ENCODE assay signal across 8 mouse cellular contexts in the genomic region with DNA sequence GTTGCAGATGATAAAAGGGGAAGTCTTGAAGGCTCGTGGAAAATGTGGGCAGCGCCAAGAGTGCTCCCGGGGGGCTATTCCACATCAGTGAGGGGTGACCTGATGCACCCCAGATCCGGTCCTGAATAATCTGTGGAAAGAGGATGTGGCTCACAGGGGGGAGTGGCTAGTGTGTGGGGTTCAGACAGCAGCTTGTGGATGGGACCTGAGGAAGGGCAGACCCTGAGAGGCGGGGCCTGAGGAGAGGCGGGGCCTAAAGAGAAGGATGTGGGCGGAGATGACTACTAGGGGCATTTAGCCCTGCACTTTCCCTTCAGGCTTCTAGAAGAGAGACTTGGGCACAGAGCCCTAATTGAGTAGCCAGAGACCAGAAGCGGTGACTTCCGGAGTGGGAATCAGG. TPM values are rescaled to one million over a fixed set of nuclear protein-coding genes. Genes with fewer than 3 reads are reported as not detected.
DNase-seq lines count a peak whose midpoint lies in the region; ATAC-seq and TF ChIP-seq lines count a peak whose summit lies in the region.
"Had no signal": no experiment of that assay in that cellular context is flagged by ENCODE, and none has a peak within 500 bp of the region (broad histone marks: within the 10 kb centered on the region; RNA-seq: fewer than 3 reads in every experiment).

No protein-coding gene starts in this region.

- H3K4me2 ChIP-seq in heart, postnatal 0 days (ENCODE audit: low read depth, low read length): 0 out of 2 replicates have a peak overlapping the region, but pooled peaks have one; percentile 14
- peak overlapping the region; percentile 40 for H3K4me2 ChIP-seq in liver, embryonic 12.5 days
- H3K4me2 ChIP-seq in forebrain, embryonic 15.5 days (replicated peaks): no peak overlapping the region

- DNase-seq in CD4-positive, CD25-positive, alpha-beta regulatory T cell, adult 2 months (ENCODE audit: low read depth, low spot score): peak; percentile 84
- peak; percentile 72 for DNase-seq in T-cell, adult 2 months (ENCODE audit: low spot score)
- no peak for DNase-seq in heart, postnatal 0 days (ENCODE audit: low spot score)
- peak; percentile 82 for DNase-seq in thymus, adult 2 months
- DNase-seq in right cerebral cortex, adult 18-20 months: no peak

- TF ChIP-seq POLR2A in thymus, adult 2 months (IDR thresholded peaks at IDR 0.05; ENCODE audit: control insufficient read depth, extremely low read depth, insufficient read depth, low read length, poor library complexity): no peak

- no peak overlapping the region for H3K9ac ChIP-seq in heart, postnatal 0 days (replicated peaks; ENCODE audit: low read depth, low read length)
- H3K9ac ChIP-seq in liver, embryonic 12.5 days: no peak overlapping the region
- H3K9ac ChIP-seq in forebrain, embryonic 15.5 days (replicated peaks): no peak overlapping the region

- H3K4me1 ChIP-seq in heart, postnatal 0 days (ENCODE audit: control insufficient read depth, insufficient read depth): no peaks in the 10 kb centered on the region
- H3K4me1 ChIP-seq in liver, embryonic 12.5 days: peaks cover 3% of the 10 kb centered on the region; the same call in 1 of the 2 replicates
- H3K4me1 ChIP-seq in thymus, adult 2 months (replicated peaks; ENCODE audit: control insufficient read depth, insufficient read depth, low read length): peaks cover 38% of the 10 kb centered on the region
- H3K4me1 ChIP-seq in forebrain, embryonic 15.5 days: no peaks in the 10 kb centered on the region; the same call in 1 of the 2 replicates

- H3K27me3 ChIP-seq in heart, postnatal 0 days (ENCODE audit: control insufficient read depth, insufficient read depth, low read length): peaks cover 4% of the 10 kb centered on the region; the same call in 1 of the 2 replicates
- peaks cover 85% of the 10 kb centered on the region for H3K27me3 ChIP-seq in liver, embryonic 12.5 days (replicated peaks)
- H3K27me3 ChIP-seq in thymus, adult 2 months (ENCODE audit: control insufficient read depth, insufficient read depth, low read length): no peaks in the 10 kb centered on the region
- no peaks in the 10 kb centered on the region for H3K27me3 ChIP-seq in forebrain, embryonic 15.5 days

- H3K36me3 ChIP-seq in heart, postnatal 0 days (replicated peaks; ENCODE audit: control insufficient read depth, insufficient read depth, low read length): no peaks in the 10 kb centered on the region
- H3K36me3 ChIP-seq in liver, embryonic 12.5 days: no peaks in the 10 kb centered on the region
- H3K36me3 ChIP-seq in thymus, adult 2 months (ENCODE audit: control insufficient read depth, insufficient read depth, low read length): no peaks in the 10 kb centered on the region
- H3K36me3 ChIP-seq in forebrain, embryonic 15.5 days: no peaks in the 10 kb centered on the region

- H3K27ac ChIP-seq in heart, postnatal 0 days (ENCODE audit: low read depth): no peak overlapping the region
- H3K27ac ChIP-seq in liver, embryonic 12.5 days: no peak overlapping the region
- H3K27ac ChIP-seq in thymus, adult 2 months (ENCODE audit: control insufficient read depth, insufficient read depth, low read length): peak overlapping the region; percentile 16; the same call in 1 of the 2 replicates
- H3K27ac ChIP-seq in forebrain, embryonic 15.5 days (replicated peaks): no peak overlapping the region

- ATAC-seq in heart, postnatal 0 days (ENCODE audit: insufficient read depth, low read depth): no peak; the same call in 1 of the 2 replicates
- ATAC-seq in liver, embryonic 12.5 days: no peak
- ATAC-seq in forebrain, embryonic 15.5 days (replicated peaks): no peak

- whole genome bisulfite sequencing in heart, postnatal 0 days: 27% methylated on average over 9 of the region's 9 CpGs
- WGBS in liver, embryonic 12.5 days (ENCODE audit: insufficient replicate concordance): 13% methylated on average over 9 of the region's 9 CpGs
- WGBS in thymus, adult 2 months: under 1% methylated on average over 9 of the region's 9 CpGs
- WGBS in forebrain, embryonic 15.5 days: 25% methylated on average over 9 of the region's 9 CpGs

- no peak for TF ChIP-seq CTCF in heart, postnatal 0 days (IDR thresholded peaks at IDR 0.05; ENCODE audit: low read depth)
- no peak for TF ChIP-seq CTCF in thymus, adult 2 months (IDR thresholded peaks at IDR 0.05; ENCODE audit: borderline replicate concordance, control insufficient read depth, extremely low read depth, insufficient read depth, low read length, poor library complexity)

- no peaks in the 10 kb centered on the region for H3K9me3 ChIP-seq in heart, postnatal 0 days (replicated peaks; ENCODE audit: control insufficient read depth, low read length)
- H3K9me3 ChIP-seq in liver, embryonic 12.5 days (replicated peaks): no peaks in the 10 kb centered on the region
- H3K9me3 ChIP-seq in forebrain, embryonic 15.5 days: no peaks in the 10 kb centered on the region

- no peak for TF ChIP-seq EP300 in heart, postnatal 0 days (IDR thresholded peaks at IDR 0.05; ENCODE audit: low read depth)

- H3K4me3 ChIP-seq in heart, postnatal 0 days (ENCODE audit: low read depth, low read length): no peak overlapping the region
- H3K4me3 ChIP-seq in liver, embryonic 12.5 days: no peak overlapping the region
- H3K4me3 ChIP-seq in thymus, adult 2 months (ENCODE audit: control insufficient read depth, insufficient read depth, low read length): peak overlapping the region; percentile 12; the same call in 1 of the 2 replicates
- H3K4me3 ChIP-seq in forebrain, embryonic 15.5 days: no peak overlapping the region
- H3K4me3 ChIP-seq: erythroblast, embryonic 14.5 days had no signal

RNA-seq across cellular contexts. Expression of gene Slc30a2, which starts 19.6 kb away (rescaled TPM):
- total RNA-seq in heart, postnatal 0 days (2014; rRNA removed; ENCODE audit: low replicate concordance): 0.38 TPM in 1 of 2 replicates, not detected in the other
- polyA plus RNA-seq in heart, postnatal 0 days (2015; fragmentation: Nextera tagmentation; extraction: Ambion mirVana): 0.16 and 0.33 TPM in 2 replicates
- polyA plus RNA-seq in liver, embryonic 12.5 days (2016; fragmentation: Nextera tagmentation; extraction: Ambion mirVana): not detected in 2 replicates
- polyA plus RNA-seq in thymus, adult 2 months (2012; rRNA removed): 1.1 and 2.0 TPM in 2 replicates
- 0.05 and 0.11 TPM in 2 replicates for polyA plus RNA-seq in forebrain, embryonic 15.5 days (2015; fragmentation: Nextera tagmentation; extraction: Ambion mirVana)
- polyA plus RNA-seq: erythroblast, embryonic 14.5 days had no signal

RNA-seq across cellular contexts. Expression of gene Extl1, which starts 21.1 kb away (rescaled TPM):
- 3.1 and 11.5 TPM in 2 replicates for total RNA-seq in heart, postnatal 0 days (2014; rRNA removed; ENCODE audit: low replicate concordance)
- polyA plus RNA-seq in heart, postnatal 0 days (2015; fragmentation: Nextera tagmentation; extraction: Ambion mirVana): 2.9 and 3.4 TPM in 2 replicates
- 0.25 and 0.36 TPM in 2 replicates for polyA plus RNA-seq in liver, embryonic 12.5 days (2016; fragmentation: Nextera tagmentation; extraction: Ambion mirVana)
- 8.9 and 10.3 TPM in 2 replicates for polyA plus RNA-seq in thymus, adult 2 months (2012; rRNA removed)
- polyA plus RNA-seq in forebrain, embryonic 15.5 days (2015; fragmentation: Nextera tagmentation; extraction: Ambion mirVana): 0.22 and 0.34 TPM in 2 replicates
- polyA plus RNA-seq: erythroblast, embryonic 14.5 days had no signal

RNA-seq across cellular contexts. Expression of gene Pafah2, which starts 33.5 kb away (rescaled TPM):
- 16.3 and 17.2 TPM in 2 replicates for total RNA-seq in heart, postnatal 0 days (2014; rRNA removed; ENCODE audit: low replicate concordance)
- 7.2 and 7.8 TPM in 2 replicates for polyA plus RNA-seq in heart, postnatal 0 days (2015; fragmentation: Nextera tagmentation; extraction: Ambion mirVana)
- 4.7 and 5.2 TPM in 2 replicates for polyA plus RNA-seq in liver, embryonic 12.5 days (2016; fragmentation: Nextera tagmentation; extraction: Ambion mirVana)
- polyA plus RNA-seq in thymus, adult 2 months (2012; rRNA removed): 12.2 and 12.3 TPM in 2 replicates
- 7.7 TPM in 2 replicates for polyA plus RNA-seq in forebrain, embryonic 15.5 days (2015; fragmentation: Nextera tagmentation; extraction: Ambion mirVana)
- polyA plus RNA-seq: erythroblast, embryonic 14.5 days had no signal

RNA-seq across cellular contexts. Expression of gene Trim63, which starts 47.7 kb away (rescaled TPM):
- total RNA-seq in heart, postnatal 0 days (2014; rRNA removed; ENCODE audit: low replicate concordance): 168 and 170 TPM in 2 replicates
- polyA plus RNA-seq in heart, postnatal 0 days (2015; fragmentation: Nextera tagmentation; extraction: Ambion mirVana): 248 and 281 TPM in 2 replicates
- 0.20 and 0.23 TPM in 2 replicates for polyA plus RNA-seq in liver, embryonic 12.5 days (2016; fragmentation: Nextera tagmentation; extraction: Ambion mirVana)
- 0.43 and 5.9 TPM in 2 replicates for polyA plus RNA-seq in thymus, adult 2 months (2012; rRNA removed)
- 0.13 and 0.24 TPM in 2 replicates for polyA plus RNA-seq in forebrain, embryonic 15.5 days (2015; fragmentation: Nextera tagmentation; extraction: Ambion mirVana)
- polyA plus RNA-seq: erythroblast, embryonic 14.5 days had no signal

Comparison
In these comparisons a context has a peak if more than half of its experiments do, and no peak if none do; other contexts are left out.
1. DNase-seq: peak in CD4-positive, CD25-positive, alpha-beta regulatory T cell, adult 2 months (single experiment), T-cell, adult 2 months (single experiment) and thymus, adult 2 months (single experiment); none in heart, postnatal 0 days (single experiment) and right cerebral cortex, adult 18-20 months (single experiment).